Mouse (Mus musculus): ENCODE results near the gene Cyp3a44.
"Not testable (repeated sequence)": the region's sequence is repeated elsewhere in the genome, so short reads cannot be mapped to it uniquely, and the experiment has no call there.

Gene Cyp3a44

DNA sequence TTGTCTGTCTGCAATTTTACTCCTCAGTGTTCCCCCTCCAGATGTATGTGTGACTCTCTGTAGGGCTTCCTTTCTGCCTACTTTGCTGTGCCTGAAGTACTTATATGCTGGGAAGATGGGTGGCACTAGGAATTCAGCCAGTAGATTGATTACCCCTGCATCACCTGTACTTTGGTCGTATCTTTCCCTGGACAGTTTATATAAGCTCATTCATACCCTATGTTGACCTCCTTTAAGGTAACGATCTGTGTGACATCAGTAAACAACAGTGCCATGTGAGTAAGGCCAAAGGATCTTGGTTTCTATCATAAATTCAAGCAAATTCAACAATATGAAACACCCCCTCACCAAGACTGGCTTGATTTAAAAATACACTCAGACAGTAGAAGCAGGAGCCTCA lies at the start of gene Cyp3a44:
Gene Cyp3a44, minus strand, starts transcription at position 79 of the 400 bp plus-strand sequence.
- DNase-seq (ENCODE audit: low spot score): not testable (repeated sequence)

- not testable (repeated sequence) for DNase-seq (ENCODE audit: low spot score)
Measured at GRCm38 (mm10) chr5:145800229-145800628, 5.4 kb downstream of the Cyp3a44 start.

- not testable (repeated sequence) for DNase-seq (ENCODE audit: low spot score)
Measured at GRCm38 (mm10) chr5:145793232-145793631, 12.4 kb downstream of the Cyp3a44 start.

DNA sequence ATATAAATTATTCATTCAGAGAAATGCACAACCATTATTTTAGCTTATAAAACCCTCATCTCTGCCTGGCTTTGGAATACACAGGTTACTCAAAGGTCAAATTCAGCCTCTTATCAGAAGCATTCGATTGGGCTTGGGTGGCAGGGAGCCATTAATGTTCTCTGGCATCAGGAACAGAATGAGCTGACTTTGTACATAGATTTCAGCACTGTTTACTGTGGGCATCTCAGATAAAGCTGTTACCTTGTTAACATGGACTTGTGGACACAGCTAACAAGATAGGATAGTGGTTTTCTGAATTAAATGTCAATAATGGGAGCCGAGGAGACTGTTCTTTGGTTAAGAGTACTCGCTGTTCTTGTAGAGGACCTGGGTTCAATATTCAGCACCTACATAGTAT lies 68.2 kb downstream of the Cyp3a44 start:
- not testable (repeated sequence) for DNase-seq (ENCODE audit: low spot score)

Data from c-Kit-positive CD71-positive TER-119-positive erythroid progenitor cells, embryonic 14.5 days (primary cell).